Mouse (Mus musculus) neural tube, embryonic 11.5 days (tissue): ENCODE results near the gene Pygo2. TPM values are rescaled to one million over a fixed set of nuclear protein-coding genes. Genes with fewer than 3 reads are reported as not detected.
"Not testable (repeated sequence)": the region's sequence is repeated elsewhere in the genome, so short reads cannot be mapped to it uniquely, and the experiment has no call there.

Experiments used
- ATAC-seq: fragments of 200-750 bp; cut with Nextera tagmentation; 2 replicates; pipeline ENCODE4 v1.8.0; 2017; ENCODE audit warnings: moderate number of reproducible peaks, mild to moderate bottlenecking, moderate TSS enrichment, moderate library complexity; ENCODE audit not compliant: insufficient read depth, low FRiP score, low TSS enrichment
- DNase-seq: peaks from one replicate; pipeline ENCODE4 v3.0.0-alpha.2; 2015; ENCODE audit warnings: low spot score
- H3K27ac ChIP-seq: fragments of 300-500 bp; sonication (generic); 2 replicates; pipeline ENCODE4 v1.5.1; 2014; ENCODE audit warnings: low read depth, mild to moderate bottlenecking, low read length
- H3K27me3 ChIP-seq: fragments of 300-500 bp; sonication (generic); 2 replicates; pipeline ENCODE4 v1.6.1; 2014; ENCODE audit warnings: mild to moderate bottlenecking, low read length, mixed read lengths; ENCODE audit not compliant: control insufficient read depth, insufficient read depth
- H3K36me3 ChIP-seq: fragments of 300-500 bp; sonication (generic); 2 replicates; pipeline ENCODE4 v1.6.1; 2014; ENCODE audit warnings: mild to moderate bottlenecking, low read length, moderate library complexity, mixed read lengths; ENCODE audit not compliant: control insufficient read depth, insufficient read depth
- H3K4me1 ChIP-seq: fragments of 300-500 bp; sonication (generic); 2 replicates; pipeline ENCODE4 v1.6.1; 2014; ENCODE audit warnings: low read length, mixed read lengths; ENCODE audit not compliant: control insufficient read depth, insufficient read depth
- H3K4me2 ChIP-seq: fragments of 300-500 bp; sonication (generic); 2 replicates; pipeline ENCODE4 v1.6.1; 2014; ENCODE audit warnings: low read depth, mild to moderate bottlenecking, moderate library complexity
- H3K4me3 ChIP-seq: fragments of 300-500 bp; sonication (generic); 2 replicates; pipeline ENCODE4 v1.5.1; 2014; ENCODE audit warnings: low read depth, low read length
- H3K9ac ChIP-seq: fragments of 300-500 bp; sonication (generic); 2 replicates; pipeline ENCODE4 v1.6.1; 2014; ENCODE audit warnings: mild to moderate bottlenecking, low read length
- H3K9me3 ChIP-seq: fragments of 300-500 bp; sonication (generic); 2 replicates; pipeline ENCODE4 v1.6.1; 2016; ENCODE audit warnings: low read length; ENCODE audit not compliant: control insufficient read depth
- WGBS: fragments of 180-500 bp; shearing (Covaris S2); extraction: QIAGEN DNeasy Blood & Tissue Kit; methylation state at CpG from one replicate; pipeline ENCODE4 v1.1.7; 2014; 5-methylcytosine and 5-hydroxymethylcytosine counted together
- polyA plus RNA-seq: library from polyadenylated mRNA; unstranded; fragments of >200 nt; fragmentation: Nextera tagmentation; extraction: Ambion mirVana; gene quantifications from 2 replicates; pipeline ENCODE4 v1.2.1, GENCODE M21; 2014

Gene Pygo2
- polyA plus RNA-seq, 1 experiment from 2014 or later: 55.7 TPM

GRCm38 (mm10) chr3:89421810-89422473, 8.1 kb upstream of the Pygo2 start:
- 0 out of 2 replicates have a peak overlapping the region, but pooled peaks have one; percentile 39 for H3K27ac ChIP-seq

DNA sequence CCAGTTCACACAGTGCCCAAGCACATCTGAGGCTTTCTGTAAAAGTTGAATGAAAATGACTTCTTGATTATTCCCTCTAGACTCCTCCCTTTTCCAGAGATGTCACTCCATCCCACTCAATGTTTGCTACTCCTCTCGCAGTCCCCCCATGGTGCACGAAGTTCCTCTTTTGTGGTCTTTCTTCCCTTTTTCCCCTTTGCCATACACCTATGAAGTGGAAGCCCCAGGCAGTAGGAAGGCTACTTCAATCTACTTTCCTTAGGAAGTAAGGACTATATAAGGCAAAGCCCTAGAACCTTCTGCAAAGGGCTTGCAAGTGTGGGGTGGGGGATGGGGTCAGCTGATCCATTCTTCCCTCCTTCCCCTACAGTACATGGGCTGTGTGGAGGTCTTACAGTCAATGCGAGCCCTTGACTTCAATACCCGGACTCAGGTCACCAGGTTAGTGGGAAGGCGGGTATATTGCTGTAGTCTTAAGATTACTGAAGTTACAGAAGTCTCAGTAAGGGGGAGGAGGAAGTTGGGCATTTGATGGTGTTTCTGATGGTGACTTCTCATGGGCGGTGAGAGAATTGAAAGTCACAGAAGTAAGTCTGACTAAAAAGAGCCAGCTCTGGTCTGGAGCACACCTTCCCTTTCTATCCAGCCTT, 7.3 kb upstream of the Pygo2 start:
- DNase-seq: no peak

More at GRCm38 (mm10) chr3:89421810-89422473, 8.1 kb upstream of the Pygo2 start:
- ATAC-seq (no peak), DNase-seq (no peak)
- Histone ChIP-seq H3K36me3 (no peaks in the 10 kb centered on the region), H3K9me3 (no peaks in the 10 kb centered on the region), H3K4me2 (peak overlapping the region; percentile 58), H3K9ac (peak overlapping the region; percentile 63), H3K4me3 (peak overlapping the region; percentile 39), H3K27me3 (no peaks in the 10 kb centered on the region), H3K4me1 (peaks cover 23% of the 10 kb centered on the region)
- WGBS: 5% methylated on average over 22 of the region's 22 CpGs

DNA sequence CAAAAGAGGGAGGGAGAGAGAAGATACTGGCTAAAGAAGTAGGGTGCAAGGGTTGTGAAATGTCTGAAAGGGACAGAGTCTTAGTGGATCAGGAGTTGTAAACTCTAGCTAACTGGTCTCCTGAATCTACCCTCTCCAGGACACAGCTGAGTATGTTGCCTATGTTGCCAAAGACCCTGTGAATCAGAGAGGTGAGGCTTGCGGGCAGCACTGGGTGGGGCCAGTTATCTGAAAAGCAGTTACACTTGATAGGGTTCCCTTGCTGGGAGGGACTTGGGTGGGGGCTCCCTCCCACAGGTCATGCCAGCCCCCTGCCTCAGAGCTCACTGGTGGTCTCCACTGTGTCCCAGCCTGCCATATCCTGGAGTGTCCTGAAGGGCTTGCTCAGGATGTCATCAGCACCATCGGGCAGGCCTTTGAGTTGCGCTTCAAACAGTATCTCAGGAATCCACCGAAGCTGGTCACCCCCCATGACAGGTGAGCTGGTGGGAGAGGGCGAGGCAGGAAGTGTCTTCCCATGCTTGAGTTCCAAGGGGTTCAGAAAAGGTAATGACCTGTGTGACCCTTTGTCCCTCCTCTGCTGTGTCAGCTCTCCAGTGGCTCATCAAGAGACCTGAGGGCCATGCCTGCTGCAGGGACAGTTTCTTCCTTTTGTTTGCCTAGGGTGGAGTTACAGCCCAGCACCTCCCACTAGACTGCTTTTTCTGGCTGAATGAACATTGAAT, 5.4 kb upstream of the Pygo2 start:
- no peak for DNase-seq
- ATAC-seq: no peak
- peaks cover 5% of the 10 kb centered on the region; the same call in 1 of the 2 replicates for H3K36me3 ChIP-seq
- no peaks in the 10 kb centered on the region for H3K9me3 ChIP-seq
- peaks cover 22% of the 10 kb centered on the region for H3K4me1 ChIP-seq
- H3K4me3 ChIP-seq: no peak overlapping the region
- H3K27ac ChIP-seq: no peak overlapping the region
- no peak overlapping the region for H3K4me2 ChIP-seq
- H3K9ac ChIP-seq: no peak overlapping the region
- WGBS: 84% methylated on average over 5 of the region's 5 CpGs
- no peaks in the 10 kb centered on the region for H3K27me3 ChIP-seq

More for the DNA sequence above, 7.3 kb upstream of the Pygo2 start:
- Histone ChIP-seq H3K27ac (no peak overlapping the region), H3K4me3 (peak overlapping the region; percentile 39), H3K4me2 (peak overlapping the region; percentile 58; the same call in 1 of the 2 replicates), H3K4me1 (peaks cover 22% of the 10 kb centered on the region), H3K9me3 (no peaks in the 10 kb centered on the region), H3K9ac (no peak overlapping the region; the same call in 1 of the 2 replicates), H3K27me3 (no peaks in the 10 kb centered on the region), H3K36me3 (peaks cover 5% of the 10 kb centered on the region; the same call in 1 of the 2 replicates)
- WGBS: 76% methylated on average over 6 of the region's 6 CpGs
- ATAC-seq: no peak

DNA sequence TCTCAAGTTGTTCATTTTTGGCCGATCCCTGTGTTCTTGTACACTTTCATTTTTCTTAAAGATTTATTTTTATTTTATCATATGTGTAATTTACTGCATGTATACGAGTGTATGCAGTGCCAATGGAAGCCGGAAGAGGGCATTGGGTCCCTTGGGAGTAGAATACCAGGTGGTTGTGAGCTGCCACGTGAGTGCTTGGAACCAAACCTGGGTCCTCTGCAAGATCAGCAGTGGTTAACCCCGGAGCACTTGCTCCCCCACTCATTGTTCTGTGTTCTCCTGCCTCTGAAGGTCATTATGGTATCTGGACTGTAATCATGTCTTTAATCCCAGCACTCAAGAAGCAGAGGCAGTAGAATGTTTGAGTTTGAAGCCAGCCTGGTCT, 4.9 kb upstream of the Pygo2 start:
- H3K36me3 ChIP-seq: peaks cover 5% of the 10 kb centered on the region; the same call in 1 of the 2 replicates
- DNase-seq: no peak
- no peak for ATAC-seq

DNA sequence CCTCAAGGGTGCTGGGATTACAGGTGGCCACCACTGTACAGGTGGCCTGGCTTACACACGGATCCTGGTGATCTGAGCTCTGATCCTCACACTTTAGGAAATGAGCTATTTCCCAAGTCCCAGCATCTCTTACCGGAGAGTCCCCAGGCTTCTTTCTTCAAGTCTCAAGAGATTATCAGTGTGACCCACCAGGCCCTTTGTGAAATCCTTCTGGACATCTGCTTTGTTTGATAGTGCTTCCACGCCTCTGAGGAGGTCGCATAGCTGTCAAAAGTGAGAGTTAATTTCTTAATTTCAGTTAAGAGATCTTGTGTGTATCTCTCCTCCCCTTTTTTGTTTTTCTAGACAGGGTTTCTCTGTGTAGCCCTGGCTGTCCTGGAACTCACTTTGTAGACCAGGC, 4.1 kb upstream of the Pygo2 start:
- H3K4me1 ChIP-seq: peaks cover 17% of the 10 kb centered on the region
- H3K4me2 ChIP-seq: no peak overlapping the region
- ATAC-seq: no peak
- peaks cover 5% of the 10 kb centered on the region; the same call in 1 of the 2 replicates for H3K36me3 ChIP-seq
- H3K9me3 ChIP-seq: no peaks in the 10 kb centered on the region
- H3K27me3 ChIP-seq: no peaks in the 10 kb centered on the region
- no peak for DNase-seq
- 91% methylated on average over 4 of the region's 4 CpGs for WGBS
- H3K4me3 ChIP-seq: no peak overlapping the region
- H3K27ac ChIP-seq: no peak overlapping the region
- H3K9ac ChIP-seq: no peak overlapping the region

More for the DNA sequence above, 4.9 kb upstream of the Pygo2 start:
- H3K27ac ChIP-seq: no peak overlapping the region
- H3K9me3 ChIP-seq: no peaks in the 10 kb centered on the region
- H3K27me3 ChIP-seq: no peaks in the 10 kb centered on the region
- H3K4me1 ChIP-seq: peaks cover 17% of the 10 kb centered on the region
- H3K4me3 ChIP-seq: no peak overlapping the region
- H3K9ac ChIP-seq: no peak overlapping the region
- H3K4me2 ChIP-seq: no peak overlapping the region
- 86% methylated on average over 5 of the region's 5 CpGs for WGBS

DNA sequence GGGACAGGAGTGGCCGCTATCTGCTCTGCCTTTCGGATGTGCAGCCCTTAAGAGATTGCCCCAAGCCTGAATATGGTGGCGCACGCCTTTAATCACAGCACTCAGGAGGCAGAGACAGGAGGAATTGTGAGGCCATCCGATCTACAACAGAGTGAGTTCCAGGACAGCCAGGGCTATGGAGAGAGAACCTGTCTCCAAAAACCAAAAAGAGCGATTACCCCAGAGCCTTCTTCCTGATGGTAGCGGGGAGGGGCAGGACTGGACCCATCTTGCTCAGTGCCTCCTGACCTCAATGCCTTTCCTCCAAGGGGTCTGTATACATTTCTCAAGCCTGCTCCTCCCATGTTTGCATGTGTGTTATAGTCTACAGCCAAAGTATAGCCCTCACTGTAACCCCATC, 993 bp upstream of the Pygo2 start:
- 85% methylated on average over 7 of the region's 7 CpGs for WGBS
- not testable (repeated sequence) for H3K36me3 ChIP-seq, ATAC-seq

DNA sequence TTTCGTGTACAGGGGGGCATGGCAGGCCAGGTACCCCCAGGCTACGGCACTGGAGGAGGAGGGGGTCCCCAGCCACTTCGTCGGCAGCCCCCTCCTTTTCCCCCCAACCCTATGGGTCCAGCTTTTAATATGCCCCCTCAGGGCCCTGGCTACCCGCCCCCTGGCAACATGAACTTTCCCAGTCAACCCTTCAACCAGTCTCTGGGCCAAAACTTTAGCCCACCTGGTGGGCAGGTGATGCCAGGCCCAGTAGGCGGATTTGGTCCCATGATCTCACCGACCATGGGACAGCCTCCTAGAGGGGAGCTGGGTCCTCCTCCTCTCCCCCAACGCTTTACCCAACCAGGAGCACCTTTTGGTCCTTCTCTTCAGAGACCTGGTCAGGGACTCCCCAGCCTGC, 2.6 kb downstream of the Pygo2 start:
- 97% methylated on average over 8 of the region's 8 CpGs for WGBS

More for the DNA sequence above, 993 bp upstream of the Pygo2 start:
- DNase-seq, H3K4me3 ChIP-seq, H3K9me3 ChIP-seq, H3K27me3 ChIP-seq, H3K9ac ChIP-seq, H3K27ac ChIP-seq, H3K4me2 ChIP-seq: not testable (repeated sequence)
- peaks cover 11% of the 10 kb centered on the region for H3K4me1 ChIP-seq

DNA sequence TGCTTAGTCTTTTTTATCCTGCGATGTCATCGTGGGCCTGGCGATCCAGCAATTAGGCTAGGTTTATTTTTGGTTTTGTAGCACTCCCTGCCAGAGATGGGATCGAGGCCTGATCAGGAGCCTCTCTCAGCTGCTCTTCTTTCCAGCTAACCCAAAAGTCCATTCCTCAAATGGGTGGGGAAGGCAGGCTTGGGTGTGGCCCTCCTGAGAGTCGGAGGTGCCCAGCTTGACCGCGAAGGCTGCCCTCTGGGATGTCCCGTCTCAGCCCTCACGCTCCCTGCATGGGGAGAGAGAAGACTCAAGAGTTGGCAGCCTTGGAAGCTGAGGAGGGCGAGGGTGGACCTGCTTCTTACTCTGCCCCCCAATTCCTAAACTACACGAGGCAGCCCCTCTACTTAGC, 4.5 kb downstream of the Pygo2 start:
- no peak overlapping the region for H3K4me2 ChIP-seq
- DNase-seq (no peak), ATAC-seq (no peak)
- 85% methylated on average over 11 of the region's 11 CpGs for WGBS
- H3K36me3 ChIP-seq: peaks cover 7% of the 10 kb centered on the region; the same call in 1 of the 2 replicates
- no peak overlapping the region for H3K4me3 ChIP-seq
- H3K27ac ChIP-seq: no peak overlapping the region
- no peak overlapping the region for H3K9ac ChIP-seq
- peaks cover 17% of the 10 kb centered on the region for H3K4me1 ChIP-seq
- no peaks in the 10 kb centered on the region for H3K9me3 ChIP-seq
- H3K27me3 ChIP-seq: no peaks in the 10 kb centered on the region

More for the DNA sequence above, 2.6 kb downstream of the Pygo2 start:
- DNase-seq: no peak
- Histone ChIP-seq H3K36me3 (peaks cover 7% of the 10 kb centered on the region; the same call in 1 of the 2 replicates), H3K27ac (no peak overlapping the region), H3K4me2 (no peak overlapping the region), H3K27me3 (no peaks in the 10 kb centered on the region), H3K9ac (no peak overlapping the region), H3K9me3 (no peaks in the 10 kb centered on the region), H3K4me1 (peaks cover 17% of the 10 kb centered on the region), H3K4me3 (no peak overlapping the region)
- no peak for ATAC-seq
